Mouse (Mus musculus) embryonic facial prominence, embryonic 11.5 days (tissue): Measurements from ENCODE around the gene Epm2a. TPM values are rescaled to one million over a fixed set of nuclear protein-coding genes. Genes with fewer than 3 reads are reported as not detected.
A peak's percentile ranks its signal among the peaks of the same experiment; 100 is the strongest.
"Not testable (repeated sequence)": the region's sequence is repeated elsewhere in the genome, so short reads cannot be mapped to it uniquely, and the experiment has no call there.

Experiments
- ATAC-seq: fragments of 200-750 bp; cut with Nextera tagmentation; replicated peaks from 2 replicates; pipeline ENCODE4 v1.8.0; 2017; ENCODE audit warnings: low read depth; ENCODE audit not compliant: insufficient number of reproducible peaks, low FRiP score, low TSS enrichment
- DNase-seq: peaks from one replicate; pipeline ENCODE4 v3.0.0-alpha.2; 2015; ENCODE audit warnings: low spot score
- H3K27ac ChIP-seq: fragments of 300-500 bp; sonication (generic); replicated peaks from 2 replicates; pipeline ENCODE4 v1.5.1; 2014; ENCODE audit warnings: mild to moderate bottlenecking, low read depth, low read length, control low read depth
- H3K27me3 ChIP-seq: fragments of 300-500 bp; sonication (generic); 2 replicates; pipeline ENCODE4 v1.6.1; 2014; ENCODE audit warnings: mild to moderate bottlenecking, low read length, moderate library complexity, mixed read lengths; ENCODE audit not compliant: control insufficient read depth, insufficient read depth
- H3K36me3 ChIP-seq: fragments of 300-500 bp; sonication (generic); replicated peaks from 2 replicates; pipeline ENCODE4 v1.6.1; 2014; ENCODE audit warnings: low read depth, mild to moderate bottlenecking, low read length, moderate library complexity, mixed read lengths; ENCODE audit not compliant: control insufficient read depth, insufficient read depth
- H3K4me1 ChIP-seq: fragments of 300-500 bp; sonication (generic); 2 replicates; pipeline ENCODE4 v1.6.1; 2014; ENCODE audit warnings: low read length, mixed read lengths; ENCODE audit not compliant: control insufficient read depth, insufficient read depth
- H3K4me2 ChIP-seq: fragments of 300-500 bp; sonication (generic); 2 replicates; pipeline ENCODE4 v1.6.1; 2014; ENCODE audit warnings: low read depth, mild to moderate bottlenecking, control low read depth, low read length, moderate library complexity
- H3K4me3 ChIP-seq: fragments of 300-500 bp; sonication (generic); 2 replicates; pipeline ENCODE4 v1.5.1; 2014; ENCODE audit warnings: low read depth, low read length, control low read depth
- H3K9ac ChIP-seq: fragments of 300-500 bp; sonication (generic); replicated peaks from 2 replicates; pipeline ENCODE4 v1.6.1; 2014; ENCODE audit warnings: mild to moderate bottlenecking, control low read depth, low read length
- H3K9me3 ChIP-seq: fragments of 300-500 bp; sonication (generic); replicated peaks from 2 replicates; pipeline ENCODE4 v1.6.1; 2016; ENCODE audit warnings: mild to moderate bottlenecking, low read length, inconsistent platforms, mixed read lengths; ENCODE audit not compliant: control insufficient read depth
- WGBS: fragments of 180-500 bp; shearing (Covaris S2); extraction: QIAGEN DNeasy Blood & Tissue Kit; methylation state at CpG from one replicate; pipeline ENCODE4 v1.1.7; 2014; 5-methylcytosine and 5-hydroxymethylcytosine counted together
- polyA plus RNA-seq: library from polyadenylated mRNA; unstranded; fragments of >200 nt; fragmentation: Nextera tagmentation; extraction: Ambion mirVana; gene quantifications from 2 replicates; pipeline ENCODE4 v1.2.1, GENCODE M21; 2014

Epm2a gene
- polyA plus RNA-seq, result 0.50 and 0.74 TPM in 2 replicates

DNA sequence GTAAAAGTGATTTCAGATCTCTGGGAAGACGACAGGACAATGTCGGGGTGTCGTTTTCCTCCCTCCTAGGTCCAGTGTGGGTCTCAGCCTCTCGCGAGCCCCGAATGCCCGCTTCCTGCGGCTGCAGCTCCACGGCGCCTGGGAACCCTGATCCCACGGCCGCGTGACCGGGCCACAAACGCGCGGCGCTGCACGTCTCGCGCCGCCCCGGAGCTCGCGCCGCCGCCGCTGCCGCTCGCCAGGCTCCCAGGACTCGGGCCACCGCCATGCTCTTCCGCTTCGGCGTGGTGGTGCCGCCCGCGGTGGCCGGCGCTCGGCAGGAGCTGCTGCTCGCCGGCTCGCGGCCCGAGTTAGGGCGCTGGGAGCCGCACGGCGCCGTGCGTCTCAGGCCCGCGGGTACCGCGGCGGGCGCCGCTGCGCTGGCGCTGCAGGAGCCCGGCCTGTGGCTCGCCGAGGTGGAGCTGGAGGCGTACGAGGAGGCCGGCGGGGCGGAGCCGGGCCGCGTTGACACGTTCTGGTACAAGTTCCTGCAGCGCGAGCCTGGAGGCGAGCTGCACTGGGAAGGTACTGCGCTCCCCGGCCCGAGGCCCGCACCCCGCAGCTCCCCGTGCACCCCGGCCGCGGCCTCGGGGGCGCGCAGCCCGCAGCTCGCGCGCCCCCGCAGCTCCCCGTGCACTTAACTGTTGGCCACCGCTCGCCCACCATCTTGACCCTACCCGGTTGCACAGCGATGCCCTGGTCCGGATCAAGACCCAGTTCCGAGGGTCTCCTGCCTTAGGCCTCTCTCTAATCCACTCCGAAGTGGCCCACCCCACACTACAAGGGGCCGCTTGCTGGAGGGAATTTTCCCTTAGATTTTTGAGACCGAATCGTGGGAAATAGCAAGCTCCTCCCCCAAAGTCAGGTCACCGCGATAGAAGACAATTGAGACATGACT is at the start of gene Epm2a:
TSS of gene Epm2a (plus strand) at position 200 of the 937 bp plus-strand sequence.
- no peaks in the 10 kb centered on the region for H3K27me3 ChIP-seq
- peak within 1 kb of the TSS; percentile 68 for H3K4me3 ChIP-seq
- ATAC-seq, result peak; percentile 98
- no peaks in the 10 kb centered on the region for H3K4me1 ChIP-seq
- no peaks in the 10 kb centered on the region for H3K9me3 ChIP-seq
- no peaks in the 10 kb centered on the region for H3K36me3 ChIP-seq
- peak within 1 kb of the TSS; percentile 94 for H3K9ac ChIP-seq
- 1% methylated on average over 94 of the region's 106 CpGs for WGBS
- peak within 1 kb of the TSS; percentile 94 for H3K27ac ChIP-seq
- DNase-seq, result peak; percentile 86
- peak within 1 kb of the TSS; percentile 70 for H3K4me2 ChIP-seq

DNA sequence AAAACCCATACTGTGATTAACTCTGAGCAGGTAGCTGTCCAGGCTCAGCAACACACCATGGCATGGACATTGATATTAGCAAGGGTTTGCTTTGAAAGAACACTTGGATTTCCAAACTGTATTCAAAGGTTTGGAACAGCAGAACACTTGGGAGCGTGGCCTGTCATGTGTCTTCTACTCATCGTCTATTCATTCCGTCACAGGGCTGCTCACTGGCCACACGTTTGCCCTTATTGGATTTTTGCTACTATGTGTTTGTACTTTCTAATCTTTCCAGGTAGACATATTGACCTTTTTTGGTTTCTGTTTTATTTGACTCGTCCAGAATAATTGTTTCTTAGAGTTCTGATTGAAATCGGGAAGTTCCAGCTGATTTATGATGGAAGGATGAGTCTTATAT is 44.8 kb upstream of the Epm2a start:
- no peak overlapping the region for H3K4me3 ChIP-seq
- H3K27me3 ChIP-seq, result no peaks in the 10 kb centered on the region
- ATAC-seq, result no peak
- H3K9ac ChIP-seq, result no peak overlapping the region
- no peaks in the 10 kb centered on the region for H3K9me3 ChIP-seq
- no peak for DNase-seq
- 90% methylated on average over 6 of the region's 6 CpGs for WGBS
- no peaks in the 10 kb centered on the region; the same call in 1 of the 2 replicates for H3K36me3 ChIP-seq
- no peak overlapping the region for H3K27ac ChIP-seq
- no peaks in the 10 kb centered on the region for H3K4me1 ChIP-seq
- H3K4me2 ChIP-seq, result no peak overlapping the region

- H3K36me3 ChIP-seq, result no peaks in the 10 kb centered on the region
- no peak overlapping the region for H3K4me2 ChIP-seq
- WGBS, result 80% methylated on average over 9 of the region's 9 CpGs
- DNase-seq (no peak), ATAC-seq (no peak)
- H3K27me3 ChIP-seq, result no peaks in the 10 kb centered on the region
- no peak overlapping the region for H3K9ac ChIP-seq
- H3K4me1 ChIP-seq, result no peaks in the 10 kb centered on the region
- no peaks in the 10 kb centered on the region for H3K9me3 ChIP-seq
- no peak overlapping the region for H3K4me3 ChIP-seq
- no peak overlapping the region for H3K27ac ChIP-seq
These were observed 37.7 kb upstream of the Epm2a start for GRCm38 (mm10) chr10:11305365-11306053.

DNA sequence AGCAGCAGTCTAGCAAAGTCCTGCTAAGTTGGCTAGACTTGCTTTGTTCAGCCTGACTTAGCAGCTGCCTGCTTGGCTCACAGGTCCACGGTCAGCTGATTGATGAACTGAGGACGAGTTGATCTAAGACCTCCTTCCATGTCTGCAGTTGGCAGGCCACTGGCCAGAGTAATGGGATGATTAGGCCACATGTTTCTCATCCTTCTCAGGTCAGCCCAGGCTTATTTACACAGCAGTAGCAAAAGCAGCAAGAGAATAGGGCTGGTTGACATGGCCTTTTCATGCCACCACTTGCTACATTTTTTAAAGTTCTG is 37.2 kb upstream of the Epm2a start:
- ATAC-seq (no peak), DNase-seq (no peak)
- no peaks in the 10 kb centered on the region for H3K36me3 ChIP-seq
- H3K4me2 ChIP-seq, result no peak overlapping the region
- no peaks in the 10 kb centered on the region for H3K27me3 ChIP-seq
- H3K27ac ChIP-seq, result no peak overlapping the region
- no peak overlapping the region for H3K9ac ChIP-seq
- no peak overlapping the region for H3K4me3 ChIP-seq
- no peaks in the 10 kb centered on the region for H3K4me1 ChIP-seq
- 62% methylated on average over 2 of the region's 2 CpGs for WGBS
- no peaks in the 10 kb centered on the region for H3K9me3 ChIP-seq

- Histone ChIP-seq H3K36me3 (no peaks in the 10 kb centered on the region), H3K4me3 (no peak overlapping the region), H3K27me3 (no peaks in the 10 kb centered on the region), H3K27ac (no peak overlapping the region), H3K9me3 (no peaks in the 10 kb centered on the region), H3K4me2 (no peak overlapping the region), H3K9ac (no peak overlapping the region), H3K4me1 (no peaks in the 10 kb centered on the region)
- DNase-seq (no peak), ATAC-seq (no peak)
- 91% methylated on average over 1 of the region's 1 CpGs for WGBS
These were observed 33.3 kb upstream of the Epm2a start for GRCm38 (mm10) chr10:11309866-11310265.

- H3K4me3 ChIP-seq, result no peak overlapping the region
- DNase-seq, result no peak
- no peak for ATAC-seq
These were observed 32.7 kb upstream of the Epm2a start for GRCm38 (mm10) chr10:11310481-11310880.

DNA sequence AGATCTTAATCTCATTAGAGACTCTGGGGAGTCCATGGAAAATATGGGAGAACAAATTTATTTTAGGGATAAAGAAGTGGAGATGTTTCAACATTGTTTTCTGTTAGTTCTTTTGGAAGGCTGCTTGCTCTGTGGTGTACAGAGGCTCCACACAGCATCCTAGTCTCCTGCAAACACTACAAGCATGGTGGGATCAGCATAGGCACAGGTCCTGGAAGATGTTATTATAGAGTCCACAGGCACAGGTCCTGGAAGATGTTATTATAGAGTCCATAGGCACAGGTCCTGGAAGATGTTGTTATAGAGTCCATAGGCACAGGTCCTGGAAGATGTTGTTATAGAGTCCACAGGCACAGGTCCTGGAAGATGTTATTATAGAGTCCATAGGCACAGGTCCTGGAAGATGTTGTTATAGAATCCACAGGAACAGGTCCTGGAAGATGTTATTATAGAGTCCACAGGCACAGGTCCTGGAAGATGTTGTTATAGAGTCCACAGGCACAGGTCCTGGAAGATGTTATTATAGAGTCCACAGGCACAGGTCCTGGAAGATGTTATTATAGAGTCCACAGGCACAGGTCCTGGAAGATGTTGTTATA is 25.2 kb upstream of the Epm2a start:
- H3K36me3 ChIP-seq, H3K4me1 ChIP-seq, H3K27ac ChIP-seq, ATAC-seq, H3K4me3 ChIP-seq, H3K9ac ChIP-seq, H3K27me3 ChIP-seq, H3K4me2 ChIP-seq, H3K9me3 ChIP-seq: not testable (repeated sequence)
- DNase-seq, result peak; percentile 35

More at GRCm38 (mm10) chr10:11310481-11310880, 32.7 kb upstream of the Epm2a start:
- no peak overlapping the region for H3K4me2 ChIP-seq
- no peak overlapping the region for H3K9ac ChIP-seq
- no peak overlapping the region for H3K27ac ChIP-seq
- H3K36me3 ChIP-seq, result no peaks in the 10 kb centered on the region
- no peaks in the 10 kb centered on the region for H3K27me3 ChIP-seq
- no peaks in the 10 kb centered on the region for H3K9me3 ChIP-seq
- H3K4me1 ChIP-seq, result no peaks in the 10 kb centered on the region
